Mouse (Mus musculus) liver, postnatal 0 days (tissue): ENCODE measurements at regions not wholly inside any gene's neighbourhood (a gene's known extent, or its start where the extent isn't known, plus 50 kb on each side); places are given as distances from the start of the nearest gene placed in this dataset.

ENCODE experiments used
- CTCF ChIP-seq: sonication (generic); IDR thresholded peaks from 2 replicates; pipeline ENCODE4 v1.5.1; 2016; ENCODE audit warnings: antibody characterized with exemption, low read depth
- EP300 ChIP-seq: IDR thresholded peaks from 2 replicates; pipeline ENCODE4 v1.6.1; 2016; ENCODE audit warnings: antibody characterized with exemption, low read depth, mild to moderate bottlenecking

- TF ChIP-seq CTCF (no peak), EP300 (no peak)
These were observed 115.2 kb upstream of the Fsip2 start for GRCm38 (mm10) chr2:82828222-82828621.
